Mouse (Mus musculus) frontal cortex, postnatal 36 days (tissue): ENCODE results near the gene Ehd1.

Experiments
- DNase-seq, 2 experiments: peaks; one replicate each; pipeline ENCODE4 v3.0.0; 2022; ENCODE audit warnings: low spot score in 2 of 2

Gene Ehd1

DNA sequence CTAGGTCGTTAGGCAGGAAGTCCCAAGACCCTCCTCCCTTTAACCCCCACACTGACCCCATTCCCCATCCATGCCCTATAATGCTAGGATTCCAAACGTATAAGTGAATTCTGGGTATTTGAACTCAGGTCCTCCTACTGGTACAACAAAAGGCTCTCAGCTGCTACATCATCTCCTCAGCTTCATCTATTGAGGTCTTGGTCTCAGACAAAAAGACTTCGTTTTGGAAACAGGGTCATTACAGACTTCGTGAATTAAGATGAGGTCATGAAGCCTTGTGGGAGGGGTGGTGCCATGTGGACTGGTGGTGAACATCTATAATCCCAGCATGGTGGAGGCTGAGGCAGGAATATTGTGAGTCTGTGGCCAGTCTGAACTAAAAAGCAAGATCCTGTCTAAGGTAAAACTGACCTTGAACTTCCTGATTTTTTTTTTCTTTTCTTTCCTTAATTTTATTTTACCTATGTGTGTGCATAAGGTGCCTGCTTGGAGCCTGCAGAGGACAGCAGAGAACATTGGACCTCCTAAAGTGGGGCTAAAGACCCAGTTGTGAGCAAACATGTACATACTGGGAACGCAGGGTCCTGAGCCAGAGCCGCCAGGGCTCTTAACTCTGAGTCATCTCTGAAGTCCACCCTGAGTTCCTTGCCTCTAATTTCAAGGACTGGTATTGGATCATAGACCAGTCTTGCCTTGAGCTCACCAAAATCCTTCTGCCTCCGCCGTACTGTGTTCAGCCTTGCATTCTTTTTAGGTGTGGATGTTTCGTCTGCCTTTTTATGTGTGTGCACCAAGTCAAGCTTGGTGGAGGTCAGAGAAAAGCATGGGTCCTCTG lies 57.5 kb downstream of the Ehd1 start:
- no peak for DNase-seq

GRCm38 (mm10) chr19:6334673-6335457 lies 58.3 kb downstream of the Ehd1 start, which contains the start of gene Men1:
Gene Men1, plus strand, starts transcription at chr19:6334979.
- DNase-seq, result peak; percentile 95 to 98

DNA sequence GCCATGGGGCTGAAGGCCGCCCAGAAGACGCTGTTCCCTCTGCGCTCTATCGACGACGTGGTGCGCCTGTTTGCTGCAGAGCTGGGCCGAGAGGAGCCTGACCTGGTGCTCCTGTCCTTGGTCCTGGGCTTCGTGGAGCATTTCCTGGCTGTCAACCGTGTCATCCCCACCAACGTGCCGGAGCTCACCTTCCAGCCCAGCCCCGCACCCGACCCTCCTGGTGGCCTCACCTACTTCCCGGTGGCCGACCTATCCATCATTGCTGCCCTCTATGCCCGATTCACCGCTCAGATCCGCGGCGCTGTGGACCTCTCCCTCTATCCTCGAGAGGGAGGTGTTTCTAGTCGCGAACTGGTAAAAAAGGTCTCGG lies 58.9 kb downstream of the Ehd1 start:
- no peak for DNase-seq

DNA sequence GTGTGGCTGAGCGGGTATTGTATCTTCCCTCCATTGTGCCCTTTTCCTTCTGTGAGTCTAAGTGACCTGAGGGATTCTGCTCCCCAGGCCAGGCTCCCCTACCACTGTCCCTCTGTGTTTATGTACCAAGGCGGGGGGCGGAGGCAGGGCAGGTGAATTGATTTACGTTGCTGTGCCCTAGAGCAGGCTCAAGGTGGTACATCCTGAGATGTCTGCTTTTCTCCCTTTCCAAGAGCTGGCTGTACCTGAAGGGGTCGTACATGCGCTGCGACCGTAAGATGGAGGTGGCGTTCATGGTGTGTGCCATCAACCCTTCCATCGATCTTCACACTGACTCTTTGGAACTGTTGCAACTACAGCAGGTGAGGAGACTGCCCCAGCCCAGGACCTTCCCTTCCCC lies 60.4 kb downstream of the Ehd1 start:
- DNase-seq, result no peak

DNA sequence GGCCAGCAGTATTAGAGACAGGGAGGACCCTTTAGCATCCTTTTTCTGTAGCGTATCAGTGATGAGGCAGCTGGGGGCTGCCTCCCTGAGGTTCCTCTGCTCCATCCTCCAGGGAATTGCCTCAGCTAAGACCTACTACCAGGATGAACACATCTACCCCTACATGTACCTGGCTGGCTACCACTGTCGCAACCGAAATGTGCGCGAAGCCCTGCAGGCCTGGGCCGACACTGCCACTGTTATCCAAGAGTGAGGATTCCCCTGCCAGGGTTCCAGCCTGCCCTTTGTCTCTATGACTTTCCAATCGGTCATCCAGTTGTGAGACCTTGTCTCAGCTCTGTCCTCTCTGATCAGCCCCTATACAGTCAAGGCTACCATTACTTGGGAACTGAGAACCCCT lies 61.6 kb downstream of the Ehd1 start:
- no peak for DNase-seq

DNA sequence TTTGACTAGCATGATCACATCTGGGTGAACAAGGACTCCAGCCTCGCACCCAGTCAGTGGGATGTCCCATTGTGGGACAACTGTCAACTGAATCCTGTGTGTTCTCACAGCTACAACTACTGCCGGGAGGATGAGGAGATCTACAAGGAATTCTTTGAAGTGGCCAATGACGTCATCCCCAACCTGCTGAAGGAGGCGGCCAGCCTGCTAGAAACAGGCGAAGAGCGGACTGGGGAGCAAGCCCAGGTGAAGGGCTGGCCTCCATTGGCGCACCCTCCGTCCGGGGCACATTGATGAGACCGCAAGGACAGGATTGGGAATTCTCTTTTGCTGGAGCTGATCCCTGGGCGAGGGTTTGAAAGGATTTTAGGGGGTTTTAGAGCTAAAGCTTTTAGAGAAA lies 62.2 kb downstream of the Ehd1 start:
- DNase-seq, result no peak

- DNase-seq, result no peak
These were observed 62.7 kb downstream of the Ehd1 start for GRCm38 (mm10) chr19:6339191-6339590.

- DNase-seq, result no peak
These were observed 63.5 kb downstream of the Ehd1 start for GRCm38 (mm10) chr19:6339890-6340504.

- peak; percentile 56 to 67 for DNase-seq
These were observed 64.3 kb downstream of the Ehd1 start, which contains the start of gene Map4k2 for GRCm38 (mm10) chr19:6340524-6341452. Gene Map4k2, plus strand, starts transcription at chr19:6341135.

- DNase-seq, result no peak
These were observed 65.0 kb downstream of the Ehd1 start for GRCm38 (mm10) chr19:6341453-6342077.

DNA sequence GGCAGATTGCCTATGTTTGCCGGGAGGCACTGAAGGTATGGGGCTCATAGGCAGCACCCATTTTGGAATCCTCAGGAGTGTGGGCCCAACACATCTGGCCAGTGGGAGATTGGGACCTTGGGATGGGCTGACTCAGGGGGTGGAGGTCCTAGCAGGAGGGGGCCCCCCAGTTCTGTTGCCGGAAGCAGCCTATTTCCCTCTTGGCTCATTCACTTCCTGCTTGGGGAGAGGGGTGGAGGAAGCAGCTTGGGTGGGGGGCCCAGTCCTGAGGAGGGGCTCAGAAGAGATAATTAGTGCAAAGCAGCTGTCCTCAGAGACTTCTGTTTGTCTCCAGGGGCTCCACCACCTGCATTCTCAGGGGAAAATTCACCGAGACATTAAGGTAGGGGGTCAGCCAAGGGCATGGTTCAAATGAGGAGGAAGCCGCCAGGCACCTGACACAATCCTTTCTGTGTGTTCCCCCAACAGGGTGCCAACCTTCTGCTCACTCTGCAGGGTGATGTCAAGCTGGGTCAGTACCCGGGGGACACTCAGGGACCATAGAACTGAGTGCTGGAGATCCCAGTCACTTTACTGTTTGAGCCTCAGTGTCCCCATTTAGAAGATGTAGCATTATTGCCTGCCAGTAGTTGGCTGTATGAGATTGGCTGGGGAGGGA lies 65.9 kb downstream of the Ehd1 start:
- DNase-seq, result no peak

DNA sequence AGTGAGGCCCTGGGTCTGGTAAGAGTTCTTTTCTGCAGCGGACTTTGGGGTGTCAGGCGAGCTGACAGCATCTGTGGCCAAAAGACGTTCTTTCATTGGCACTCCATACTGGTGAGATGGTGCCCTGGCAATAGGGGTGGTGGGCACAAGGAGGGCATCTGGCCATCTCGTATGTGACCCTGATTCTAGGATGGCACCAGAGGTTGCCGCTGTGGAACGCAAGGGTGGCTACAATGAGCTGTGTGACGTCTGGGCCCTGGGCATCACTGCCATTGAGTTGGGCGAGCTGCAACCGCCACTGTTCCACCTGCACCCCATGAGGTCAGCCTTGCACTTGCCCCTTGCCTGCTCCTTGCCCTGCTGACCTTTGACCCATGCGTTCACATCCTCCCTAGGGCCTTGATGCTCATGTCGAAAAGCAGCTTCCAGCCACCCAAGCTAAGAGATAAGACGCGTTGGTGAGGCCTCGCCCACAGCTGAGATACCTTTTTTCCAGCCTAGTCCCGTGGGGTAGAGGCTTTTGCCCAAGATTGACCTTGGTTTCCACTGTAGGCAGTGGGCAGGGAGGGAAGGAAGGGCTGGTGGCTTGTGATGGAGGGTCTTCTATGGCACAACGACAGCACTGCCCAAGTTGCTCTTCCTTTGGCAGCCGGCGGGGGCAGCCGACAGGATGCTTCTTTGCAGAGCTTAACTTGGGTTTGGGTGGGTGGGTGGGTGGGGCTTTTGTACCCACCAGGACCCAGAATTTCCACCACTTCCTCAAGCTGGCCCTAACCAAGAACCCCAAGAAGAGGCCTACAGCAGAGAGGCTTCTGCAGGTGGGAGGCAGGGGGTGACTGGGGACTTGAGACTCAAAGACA lies 66.8 kb downstream of the Ehd1 start:
- DNase-seq, result no peak

GRCm38 (mm10) chr19:6343996-6344395 lies 67.5 kb downstream of the Ehd1 start:
- no peak for DNase-seq

DNA sequence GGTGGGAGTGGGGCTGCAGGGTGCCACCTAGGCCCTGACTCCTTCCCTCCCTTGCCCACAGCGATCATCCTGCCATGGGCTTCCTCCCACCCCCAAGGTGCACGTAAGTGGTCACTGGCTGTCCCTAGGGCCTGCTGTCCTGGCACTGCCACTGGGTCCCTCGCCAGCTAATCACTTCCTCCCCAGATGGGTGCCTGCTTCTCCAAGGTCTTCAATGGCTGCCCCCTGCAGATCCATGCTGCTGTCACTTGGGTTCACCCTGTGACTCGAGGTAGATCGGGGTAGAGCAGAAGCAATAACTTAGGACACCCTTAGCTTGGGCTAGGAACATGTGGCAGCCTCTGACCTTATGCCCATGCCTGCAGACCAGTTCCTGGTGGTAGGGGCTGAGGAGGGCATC lies 69.5 kb downstream of the Ehd1 start:
- DNase-seq, result no peak

DNA sequence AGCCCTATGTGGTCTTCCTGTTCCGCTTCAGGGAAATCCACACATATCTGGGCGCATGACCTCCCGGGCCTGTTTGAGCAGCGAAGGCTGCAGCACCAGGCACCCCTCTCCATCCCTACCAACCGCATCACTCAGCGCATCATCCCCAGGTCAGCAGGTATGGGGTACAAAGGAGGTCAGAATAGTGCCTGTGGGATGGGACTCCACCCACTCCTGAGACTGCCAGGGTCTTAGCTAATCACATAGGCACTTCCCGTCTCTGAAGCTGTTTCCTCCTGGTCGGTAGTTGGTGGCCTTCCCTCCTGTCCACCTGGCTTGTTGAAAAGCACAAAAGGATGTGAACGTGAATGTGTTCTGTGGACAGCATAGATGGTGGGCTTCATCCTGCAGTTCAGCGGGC lies 70.1 kb downstream of the Ehd1 start:
- DNase-seq, result no peak

GRCm38 (mm10) chr19:6347615-6348014 lies 71.1 kb downstream of the Ehd1 start:
- DNase-seq, result no peak

DNA sequence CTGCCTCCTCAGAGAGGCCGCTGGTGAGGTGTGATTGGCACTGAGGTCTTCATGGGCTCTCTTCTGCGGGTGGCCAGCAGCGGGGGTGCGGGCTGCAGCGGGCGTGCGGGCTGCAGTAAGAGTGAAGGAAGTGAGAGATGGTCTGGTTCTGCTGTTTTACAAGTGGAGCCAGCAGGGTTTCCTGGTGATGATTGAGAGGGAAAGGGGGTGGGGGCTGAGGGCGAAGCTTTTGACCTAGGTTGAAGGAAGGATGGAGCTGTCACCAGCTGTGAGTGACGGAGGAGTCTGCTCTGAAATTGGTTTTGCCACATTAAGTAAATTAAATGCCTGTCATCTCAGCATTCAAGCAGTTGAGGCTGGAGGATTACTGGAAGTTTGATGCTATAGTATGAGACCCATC lies 72.2 kb downstream of the Ehd1 start:
- DNase-seq, result no peak

DNA sequence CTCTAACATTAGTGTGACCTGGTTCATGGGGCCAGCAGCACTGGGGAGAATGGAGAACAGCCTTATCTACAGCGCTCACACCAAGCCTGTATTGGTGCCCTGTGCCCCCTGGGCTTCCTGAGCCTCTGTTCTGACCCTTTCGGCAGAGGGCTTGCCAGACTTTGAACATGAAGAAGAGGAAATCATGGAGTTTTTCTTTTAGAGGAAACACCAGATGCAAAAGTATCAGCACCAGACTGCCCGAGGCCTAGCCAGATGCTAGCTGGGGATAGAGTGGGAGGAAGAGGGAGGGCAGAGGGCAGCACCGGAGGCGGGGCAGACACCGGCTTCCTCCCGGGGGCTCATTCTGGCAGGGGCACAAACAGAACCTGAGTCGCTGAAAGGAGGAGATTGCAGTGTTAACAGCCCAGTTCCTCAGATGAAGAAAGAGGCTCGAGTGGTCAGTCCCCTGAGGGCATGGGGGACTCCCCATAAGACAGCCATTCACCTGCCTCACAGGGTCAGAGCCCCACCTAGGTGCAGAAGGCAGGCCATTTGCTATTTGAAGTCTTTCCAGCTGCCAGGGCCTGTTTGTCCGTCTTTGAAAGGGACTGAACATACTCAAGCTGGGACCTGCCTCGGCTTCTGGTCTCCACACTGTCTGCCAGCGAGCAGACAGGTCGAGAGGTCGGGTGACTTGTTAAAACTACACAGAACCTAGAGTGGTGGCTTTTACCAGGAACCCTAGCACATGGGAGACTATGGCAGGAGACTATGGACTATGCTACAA lies 72.9 kb downstream of the Ehd1 start:
- DNase-seq, result no peak
